Mouse (Mus musculus): ENCODE measurements around the gene Il1rapl1. TPM values are rescaled to one million over a fixed set of nuclear protein-coding genes. Genes with fewer than 3 reads are reported as not detected.
"Not testable (repeated sequence)": the region's sequence is repeated elsewhere in the genome, so short reads cannot be mapped to it uniquely, and the experiment has no call there.

The Il1rapl1 gene
- polyA plus RNA-seq, 1 experiment: not detected

GRCm38 (mm10) chrX:87710589-87710988, 404.9 kb downstream of the Il1rapl1 start:
- Histone ChIP-seq H3K27me3 (ENCODE audit: control insufficient read depth, insufficient read depth, low read length) (no peaks in the 10 kb centered on the region), H3K4me1 (ENCODE audit: control insufficient read depth, insufficient read depth, insufficient read length) (no peaks in the 10 kb centered on the region), H3K4me3 (ENCODE audit: extremely low read depth, insufficient read depth, insufficient read length) (no peak overlapping the region), H3K36me3 (ENCODE audit: control insufficient read depth, insufficient read depth, low read length) (no peaks in the 10 kb centered on the region), H3K27ac (ENCODE audit: insufficient read depth, low read length) (no peak overlapping the region)
- no peak for DNase-seq (ENCODE audit: low read depth in 1 of 2, low spot score in 2 of 2)
- WGBS: 81% methylated on average over 2 of the region's 2 CpGs
- TF ChIP-seq POLR2A (IDR thresholded peaks at IDR 0.05; ENCODE audit: low read depth, low read length): no peak
- no peak for TF ChIP-seq CTCF (IDR thresholded peaks at IDR 0.05; ENCODE audit: extremely low read depth, insufficient read depth, insufficient read length, insufficient replicate concordance)

- H3K4me1 ChIP-seq (ENCODE audit: control insufficient read depth, insufficient read depth, insufficient read length): no peaks in the 10 kb centered on the region
- H3K36me3 ChIP-seq (ENCODE audit: control insufficient read depth, insufficient read depth, low read length): no peaks in the 10 kb centered on the region
- TF ChIP-seq POLR2A (IDR thresholded peaks at IDR 0.05; ENCODE audit: low read depth, low read length) (no peak), CTCF (IDR thresholded peaks at IDR 0.05; ENCODE audit: extremely low read depth, insufficient read depth, insufficient read length, insufficient replicate concordance) (no peak)
- 72% methylated on average over 1 of the region's 1 CpGs for WGBS
- H3K27ac ChIP-seq (ENCODE audit: insufficient read depth, low read length): no peak overlapping the region
- no peaks in the 10 kb centered on the region for H3K27me3 ChIP-seq (ENCODE audit: control insufficient read depth, insufficient read depth, low read length)
- no peak for DNase-seq (ENCODE audit: low read depth in 1 of 2, low spot score in 2 of 2)
- no peak overlapping the region for H3K4me3 ChIP-seq (ENCODE audit: extremely low read depth, insufficient read depth, insufficient read length)
Observed at GRCm38 (mm10) chrX:87663856-87664255, 451.6 kb downstream of the Il1rapl1 start.

GRCm38 (mm10) chrX:87655644-87656043, 459.8 kb downstream of the Il1rapl1 start:
- no peak for DNase-seq (ENCODE audit: low read depth in 1 of 2, low spot score in 2 of 2)
- TF ChIP-seq CTCF (IDR thresholded peaks at IDR 0.05; ENCODE audit: extremely low read depth, insufficient read depth, insufficient read length, insufficient replicate concordance): no peak
- TF ChIP-seq POLR2A (IDR thresholded peaks at IDR 0.05; ENCODE audit: low read depth, low read length): no peak
- no peak overlapping the region for H3K27ac ChIP-seq (ENCODE audit: insufficient read depth, low read length)

GRCm38 (mm10) chrX:87600914-87601313, 514.5 kb downstream of the Il1rapl1 start:
- Histone ChIP-seq H3K36me3 (ENCODE audit: control insufficient read depth, insufficient read depth, low read length) (no peaks in the 10 kb centered on the region), H3K4me3 (ENCODE audit: extremely low read depth, insufficient read depth, insufficient read length) (no peak overlapping the region), H3K27me3 (ENCODE audit: control insufficient read depth, insufficient read depth, low read length) (no peaks in the 10 kb centered on the region), H3K27ac (ENCODE audit: insufficient read depth, low read length) (no peak overlapping the region), H3K4me1 (ENCODE audit: control insufficient read depth, insufficient read depth, insufficient read length) (no peaks in the 10 kb centered on the region)
- TF ChIP-seq CTCF (IDR thresholded peaks at IDR 0.05; ENCODE audit: extremely low read depth, insufficient read depth, insufficient read length, insufficient replicate concordance): no peak
- TF ChIP-seq POLR2A (IDR thresholded peaks at IDR 0.05; ENCODE audit: low read depth, low read length): no peak
- DNase-seq (ENCODE audit: low read depth in 1 of 2, low spot score in 2 of 2): no peak

More at GRCm38 (mm10) chrX:87655644-87656043, 459.8 kb downstream of the Il1rapl1 start:
- WGBS: 38% methylated on average over 2 of the region's 2 CpGs
- Histone ChIP-seq H3K36me3 (ENCODE audit: control insufficient read depth, insufficient read depth, low read length) (no peaks in the 10 kb centered on the region), H3K27me3 (ENCODE audit: control insufficient read depth, insufficient read depth, low read length) (no peaks in the 10 kb centered on the region), H3K4me1 (ENCODE audit: control insufficient read depth, insufficient read depth, insufficient read length) (no peaks in the 10 kb centered on the region), H3K4me3 (ENCODE audit: extremely low read depth, insufficient read depth, insufficient read length) (no peak overlapping the region)

GRCm38 (mm10) chrX:87507997-87508396, 607.4 kb downstream of the Il1rapl1 start:
- H3K4me3 ChIP-seq (ENCODE audit: extremely low read depth, insufficient read depth, insufficient read length): no peak overlapping the region
- TF ChIP-seq POLR2A (IDR thresholded peaks at IDR 0.05; ENCODE audit: low read depth, low read length): no peak
- no peak for TF ChIP-seq CTCF (IDR thresholded peaks at IDR 0.05; ENCODE audit: extremely low read depth, insufficient read depth, insufficient read length, insufficient replicate concordance)
- no peak for DNase-seq (ENCODE audit: low read depth in 1 of 2, low spot score in 2 of 2)
- H3K27ac ChIP-seq (ENCODE audit: insufficient read depth, low read length): no peak overlapping the region
- no peaks in the 10 kb centered on the region for H3K36me3 ChIP-seq (ENCODE audit: control insufficient read depth, insufficient read depth, low read length)
- no peaks in the 10 kb centered on the region for H3K4me1 ChIP-seq (ENCODE audit: control insufficient read depth, insufficient read depth, insufficient read length)
- H3K27me3 ChIP-seq (ENCODE audit: control insufficient read depth, insufficient read depth, low read length): no peaks in the 10 kb centered on the region

GRCm38 (mm10) chrX:87502604-87503003, 612.8 kb downstream of the Il1rapl1 start:
- Histone ChIP-seq H3K4me3 (ENCODE audit: extremely low read depth, insufficient read depth, insufficient read length) (no peak overlapping the region), H3K4me1 (ENCODE audit: control insufficient read depth, insufficient read depth, insufficient read length) (no peaks in the 10 kb centered on the region), H3K36me3 (ENCODE audit: control insufficient read depth, insufficient read depth, low read length) (no peaks in the 10 kb centered on the region), H3K27me3 (ENCODE audit: control insufficient read depth, insufficient read depth, low read length) (no peaks in the 10 kb centered on the region), H3K27ac (ENCODE audit: insufficient read depth, low read length) (no peak overlapping the region)
- 83% methylated on average over 5 of the region's 5 CpGs for WGBS
- TF ChIP-seq CTCF (IDR thresholded peaks at IDR 0.05; ENCODE audit: extremely low read depth, insufficient read depth, insufficient read length, insufficient replicate concordance): no peak
- no peak for TF ChIP-seq POLR2A (IDR thresholded peaks at IDR 0.05; ENCODE audit: low read depth, low read length)
- DNase-seq (ENCODE audit: low read depth in 1 of 2, low spot score in 2 of 2): no peak

GRCm38 (mm10) chrX:87483416-87483815, 632.0 kb downstream of the Il1rapl1 start:
- no peak overlapping the region for H3K4me3 ChIP-seq (ENCODE audit: extremely low read depth, insufficient read depth, insufficient read length)
- no peaks in the 10 kb centered on the region for H3K4me1 ChIP-seq (ENCODE audit: control insufficient read depth, insufficient read depth, insufficient read length)
- no peak for DNase-seq (ENCODE audit: low read depth in 1 of 2, low spot score in 2 of 2)
- no peak overlapping the region for H3K27ac ChIP-seq (ENCODE audit: insufficient read depth, low read length)
- no peaks in the 10 kb centered on the region for H3K36me3 ChIP-seq (ENCODE audit: control insufficient read depth, insufficient read depth, low read length)
- WGBS: 73% methylated on average over 1 of the region's 1 CpGs
- TF ChIP-seq CTCF (IDR thresholded peaks at IDR 0.05; ENCODE audit: extremely low read depth, insufficient read depth, insufficient read length, insufficient replicate concordance) (no peak), POLR2A (IDR thresholded peaks at IDR 0.05; ENCODE audit: low read depth, low read length) (no peak)
- H3K27me3 ChIP-seq (ENCODE audit: control insufficient read depth, insufficient read depth, low read length): no peaks in the 10 kb centered on the region

GRCm38 (mm10) chrX:87238191-87238590, 877.3 kb downstream of the Il1rapl1 start:
- H3K27me3 ChIP-seq (ENCODE audit: control insufficient read depth, insufficient read depth, low read length); H3K4me1 ChIP-seq (ENCODE audit: control insufficient read depth, insufficient read depth, insufficient read length); H3K36me3 ChIP-seq (ENCODE audit: control insufficient read depth, insufficient read depth, low read length); H3K4me3 ChIP-seq (ENCODE audit: extremely low read depth, insufficient read depth, insufficient read length); H3K27ac ChIP-seq (ENCODE audit: insufficient read depth, low read length): not testable (repeated sequence)
- peak in 1 of 2 experiments; percentile 68 for DNase-seq (ENCODE audit: low read depth in 1 of 2, low spot score in 2 of 2)
- WGBS: 62% methylated on average over 11 of the region's 11 CpGs
